Mouse (Mus musculus) liver, embryonic 15.5 days (tissue): ENCODE measurements around the gene 1500009L16Rik. TPM values are rescaled to one million over a fixed set of nuclear protein-coding genes. Genes with fewer than 3 reads are reported as not detected.

Source experiments
- ATAC-seq: fragments of 200-750 bp; cut with Nextera tagmentation; 2 replicates; pipeline ENCODE4 v1.8.0; 2017; ENCODE audit warnings: moderate number of reproducible peaks, mild to moderate bottlenecking, moderate library complexity; ENCODE audit not compliant: insufficient read depth
- H3K27ac ChIP-seq: fragments of 300-500 bp; sonication (generic); replicated peaks from 2 replicates; pipeline ENCODE4 v1.5.1; 2015; ENCODE audit warnings: mild to moderate bottlenecking, inconsistent platforms
- H3K27me3 ChIP-seq: fragments of 300-500 bp; sonication (generic); 2 replicates; pipeline ENCODE4 v1.6.1; 2015; ENCODE audit warnings: mild to moderate bottlenecking, inconsistent platforms
- H3K36me3 ChIP-seq: fragments of 300-500 bp; sonication (generic); replicated peaks from 2 replicates; pipeline ENCODE4 v1.6.1; 2015; ENCODE audit warnings: moderate library complexity, mild to moderate bottlenecking, inconsistent platforms
- H3K4me1 ChIP-seq: fragments of 300-500 bp; sonication (generic); replicated peaks from 2 replicates; pipeline ENCODE4 v1.6.1; 2015; ENCODE audit warnings: inconsistent platforms
- H3K4me2 ChIP-seq: fragments of 300-500 bp; sonication (generic); 2 replicates; pipeline ENCODE4 v1.6.1; 2015; ENCODE audit warnings: moderate library complexity, mild to moderate bottlenecking, inconsistent platforms
- H3K4me3 ChIP-seq: fragments of 300-500 bp; sonication (generic); replicated peaks from 2 replicates; pipeline ENCODE4 v1.5.1; 2015; ENCODE audit warnings: mild to moderate bottlenecking, inconsistent platforms
- H3K9ac ChIP-seq: fragments of 300-500 bp; sonication (generic); 2 replicates; pipeline ENCODE4 v1.6.1; 2015; ENCODE audit warnings: moderate library complexity, mild to moderate bottlenecking, inconsistent platforms
- H3K9me3 ChIP-seq: fragments of 300-500 bp; sonication (generic); replicated peaks from 2 replicates; pipeline ENCODE4 v1.6.1; 2016; ENCODE audit warnings: inconsistent platforms
- WGBS: fragments of 180-500 bp; shearing (Covaris S2); methylation state at CpG from one replicate; pipeline ENCODE4 v1.1.7; 2015; ENCODE audit warnings: mixed read lengths; ENCODE audit not compliant: insufficient replicate concordance; 5-methylcytosine and 5-hydroxymethylcytosine counted together
- polyA plus RNA-seq: library from polyadenylated mRNA; unstranded; fragments of >200 nt; fragmentation: Nextera tagmentation; extraction: Ambion mirVana; gene quantifications from 2 replicates; pipeline ENCODE4 v1.2.1, GENCODE M21; 2015

Gene 1500009L16Rik
- polyA plus RNA-seq, result 1.2 and 1.3 TPM in 2 replicates

DNA sequence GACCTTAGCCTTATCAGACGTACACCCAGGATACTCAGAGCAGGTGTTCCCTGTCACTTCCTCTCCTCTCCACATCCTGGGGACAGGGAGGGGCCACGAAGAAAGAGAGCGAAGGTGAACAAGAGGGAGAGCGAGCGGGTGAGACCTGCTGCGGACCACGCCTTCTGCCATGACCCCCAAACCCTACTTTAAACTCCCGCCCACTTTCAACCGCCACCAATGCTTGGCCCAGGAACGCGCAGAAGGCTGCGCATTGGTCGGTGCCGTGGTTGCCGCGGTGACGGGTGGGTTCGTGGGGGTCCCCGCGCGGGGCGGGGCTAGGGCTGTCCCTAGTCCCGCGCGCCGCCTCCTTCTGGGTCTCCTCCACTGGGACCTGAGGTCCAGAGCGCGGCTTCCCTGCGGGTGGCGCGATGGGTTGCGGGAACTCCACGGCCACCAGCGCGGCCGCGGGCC is at the start of gene 1500009L16Rik:
TSS of gene 1500009L16Rik (plus strand) at position 287 of the 453 bp plus-strand sequence.
- WGBS, result under 1% methylated on average over 35 of the region's 37 CpGs
- no peak within 1 kb of the TSS for H3K9ac ChIP-seq

DNA sequence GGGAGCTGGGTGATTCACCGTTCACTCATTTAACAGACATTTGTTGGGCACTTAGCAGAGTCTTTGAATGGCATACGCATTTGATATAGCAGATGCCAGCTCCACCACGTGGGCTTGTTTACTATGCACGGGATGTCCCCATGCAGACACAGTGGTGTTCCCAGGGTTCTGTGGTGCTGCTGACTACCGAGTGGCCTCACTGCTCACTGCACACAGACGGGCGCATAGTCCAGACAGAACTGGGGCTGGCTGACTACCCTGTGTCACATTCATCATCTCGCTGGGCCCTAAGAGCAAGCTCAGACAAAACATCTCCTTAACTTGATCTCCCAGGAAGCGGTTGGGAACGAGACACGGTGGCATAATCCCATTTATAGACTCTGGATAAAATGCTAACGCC is 41.3 kb upstream of the 1500009L16Rik start:
- Histone ChIP-seq H3K9ac (no peak overlapping the region), H3K4me2 (no peak overlapping the region), H3K27me3 (no peaks in the 10 kb centered on the region), H3K27ac (no peak overlapping the region), H3K9me3 (no peaks in the 10 kb centered on the region), H3K4me3 (no peak overlapping the region), H3K4me1 (no peaks in the 10 kb centered on the region), H3K36me3 (no peaks in the 10 kb centered on the region)
- WGBS, result 77% methylated on average over 12 of the region's 12 CpGs
- no peak for ATAC-seq

More for the DNA sequence above, at the start of gene 1500009L16Rik:
- Histone ChIP-seq H3K4me3 (peak within 1 kb of the TSS; percentile 52), H3K4me2 (peak within 1 kb of the TSS; percentile 67), H3K36me3 (no peaks in the 10 kb centered on the region), H3K27me3 (peaks cover 30% of the 10 kb centered on the region), H3K4me1 (0 out of 2 replicates have a peak, but pooled peaks cover 6% of the 10 kb centered on the region), H3K9me3 (no peaks in the 10 kb centered on the region), H3K27ac (no peak within 1 kb of the TSS)
- ATAC-seq, result peak; percentile 57; the same call in 1 of the 2 replicates

DNA sequence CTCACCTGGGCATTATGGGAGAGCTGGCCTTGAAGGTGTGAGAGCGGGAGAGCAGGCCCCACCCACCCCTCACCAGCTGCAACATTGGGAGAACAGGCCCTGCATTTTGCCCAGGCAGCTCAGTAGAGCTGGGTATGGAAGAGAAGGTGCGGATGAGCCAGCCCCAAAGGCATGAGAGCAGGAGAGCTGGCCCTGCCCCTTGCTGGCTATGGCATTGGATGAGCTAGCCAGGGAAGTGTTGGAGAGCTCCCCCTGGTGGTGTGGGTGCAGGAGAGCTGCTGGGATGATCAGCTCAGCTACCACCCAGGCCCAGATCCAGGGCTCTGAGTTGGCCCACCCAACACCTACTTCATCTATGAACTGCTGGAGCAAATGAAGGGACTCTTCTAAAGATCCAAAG is 34.5 kb upstream of the 1500009L16Rik start:
- no peak overlapping the region for H3K9ac ChIP-seq
- H3K9me3 ChIP-seq, result no peaks in the 10 kb centered on the region
- ATAC-seq, result no peak
- no peak overlapping the region for H3K4me2 ChIP-seq
- WGBS, result 72% methylated on average over 2 of the region's 2 CpGs
- peaks cover 9% of the 10 kb centered on the region; the same call in 1 of the 2 replicates for H3K4me1 ChIP-seq
- no peak overlapping the region for H3K4me3 ChIP-seq
- no peaks in the 10 kb centered on the region for H3K27me3 ChIP-seq
- no peak overlapping the region for H3K27ac ChIP-seq
- no peaks in the 10 kb centered on the region for H3K36me3 ChIP-seq

DNA sequence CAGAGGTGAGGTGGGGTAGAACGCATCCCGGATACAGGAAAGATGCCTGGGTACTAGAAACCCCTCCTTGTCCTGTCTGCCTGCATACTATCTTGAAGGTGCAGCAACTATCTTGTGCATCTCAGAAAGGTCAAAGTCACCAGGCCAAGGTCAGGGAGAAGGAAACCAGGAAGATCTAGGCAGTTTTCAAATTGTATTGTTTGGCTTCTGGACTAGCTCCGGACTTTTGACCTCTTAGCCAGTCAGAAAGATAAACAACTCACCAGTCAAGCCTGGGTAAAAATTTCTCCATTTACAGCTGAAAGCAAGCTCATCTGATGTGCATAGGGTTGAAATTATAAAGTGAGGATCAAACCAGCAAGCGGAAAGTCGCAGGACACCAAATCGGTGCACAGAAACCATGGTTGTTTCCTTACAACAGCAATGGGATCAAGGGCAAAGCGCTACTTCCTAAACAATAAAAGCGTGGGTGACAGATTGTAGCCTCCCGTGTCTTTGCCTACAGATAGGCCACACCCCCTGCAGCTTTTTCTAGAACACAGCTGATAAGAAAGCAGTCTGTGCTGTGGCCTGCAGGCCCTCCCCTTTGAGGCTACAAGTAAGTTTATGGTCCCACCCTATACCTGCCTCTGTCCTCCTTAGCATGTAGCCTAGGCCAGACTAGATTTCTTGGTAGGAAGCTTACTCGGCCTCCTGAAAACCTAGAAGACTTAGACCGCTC is 30.3 kb upstream of the 1500009L16Rik start:
- Histone ChIP-seq H3K27me3 (no peaks in the 10 kb centered on the region), H3K4me1 (peaks cover 9% of the 10 kb centered on the region; the same call in 1 of the 2 replicates), H3K36me3 (no peaks in the 10 kb centered on the region), H3K9ac (no peak overlapping the region), H3K4me2 (no peak overlapping the region), H3K27ac (no peak overlapping the region; the same call in 1 of the 2 replicates), H3K4me3 (no peak overlapping the region), H3K9me3 (no peaks in the 10 kb centered on the region)
- no peak for ATAC-seq
- whole genome bisulfite sequencing, result 56% methylated on average over 11 of the region's 11 CpGs

DNA sequence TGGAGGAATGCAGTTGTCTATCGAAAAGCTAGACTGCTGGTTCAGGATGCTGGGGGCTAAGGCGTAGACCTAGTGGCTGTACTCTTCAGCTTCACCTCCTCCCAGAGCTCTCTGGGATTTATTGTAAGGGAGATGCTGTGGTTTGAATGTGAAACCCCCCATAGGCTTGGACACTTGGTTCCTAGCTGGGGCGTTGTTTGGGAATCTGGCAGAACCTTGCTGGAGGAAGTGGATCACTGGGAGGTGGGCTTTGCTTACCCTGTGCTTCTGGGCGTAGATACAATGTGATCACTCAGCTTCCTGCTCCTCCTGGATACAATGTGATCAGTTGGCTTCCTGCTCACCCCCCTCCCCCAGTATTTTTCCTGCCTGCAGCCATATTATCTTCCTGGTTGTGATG is 26.4 kb upstream of the 1500009L16Rik start:
- Histone ChIP-seq H3K27ac (no peak overlapping the region), H3K4me1 (peaks cover 9% of the 10 kb centered on the region; the same call in 1 of the 2 replicates), H3K4me2 (no peak overlapping the region), H3K4me3 (no peak overlapping the region), H3K36me3 (no peaks in the 10 kb centered on the region), H3K9ac (no peak overlapping the region), H3K9me3 (no peaks in the 10 kb centered on the region), H3K27me3 (no peaks in the 10 kb centered on the region)
- ATAC-seq, result no peak
- 65% methylated on average over 4 of the region's 4 CpGs for WGBS

DNA sequence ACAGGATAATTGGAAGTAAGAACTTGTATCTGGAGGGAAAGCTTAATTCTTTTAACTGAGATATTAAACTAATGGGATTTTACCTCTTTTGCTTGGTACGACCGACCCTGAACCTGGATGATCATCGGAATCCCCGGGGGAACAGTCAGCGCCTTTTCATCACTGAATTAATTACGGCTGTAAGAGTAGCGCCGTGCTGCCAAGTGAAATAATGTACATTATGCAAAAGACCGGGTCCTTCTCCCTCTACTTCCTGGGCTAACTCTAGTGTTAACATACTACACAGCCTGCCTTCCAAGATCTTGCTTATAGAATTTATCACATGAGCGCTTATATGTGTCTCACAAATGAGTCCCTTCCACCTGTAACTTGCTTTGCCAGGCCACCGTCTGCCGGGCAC is 16.0 kb upstream of the 1500009L16Rik start:
- Histone ChIP-seq H3K4me2 (no peak overlapping the region), H3K9me3 (no peaks in the 10 kb centered on the region), H3K4me3 (no peak overlapping the region), H3K27me3 (no peaks in the 10 kb centered on the region), H3K36me3 (no peaks in the 10 kb centered on the region), H3K9ac (no peak overlapping the region), H3K27ac (no peak overlapping the region), H3K4me1 (no peaks in the 10 kb centered on the region)
- ATAC-seq, result no peak
- 85% methylated on average over 12 of the region's 12 CpGs for WGBS

DNA sequence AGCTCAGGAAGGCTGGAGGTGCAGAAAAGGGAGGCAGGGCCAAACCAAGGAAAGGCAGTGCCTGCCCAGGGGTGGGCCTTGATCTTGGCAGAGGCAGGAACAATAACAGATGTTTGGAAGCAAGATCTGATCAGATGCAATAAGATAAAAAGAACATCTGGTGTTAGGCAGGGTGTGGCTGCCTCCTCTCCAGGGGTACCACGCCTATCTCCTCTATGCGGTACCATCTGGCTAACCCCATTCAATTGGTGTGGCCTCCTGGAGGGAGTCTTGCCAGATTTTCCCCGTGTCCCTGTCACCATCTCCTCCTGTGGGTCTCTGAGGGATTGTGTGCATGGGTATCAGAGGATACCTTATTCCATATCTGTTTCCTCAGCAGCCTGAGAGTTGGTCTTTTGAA is 12.7 kb upstream of the 1500009L16Rik start:
- Histone ChIP-seq H3K4me2 (no peak overlapping the region), H3K27ac (no peak overlapping the region), H3K9me3 (no peaks in the 10 kb centered on the region), H3K27me3 (no peaks in the 10 kb centered on the region), H3K9ac (no peak overlapping the region), H3K4me3 (no peak overlapping the region), H3K36me3 (no peaks in the 10 kb centered on the region), H3K4me1 (no peaks in the 10 kb centered on the region)
- ATAC-seq, result no peak
- 45% methylated on average over 3 of the region's 3 CpGs for WGBS

DNA sequence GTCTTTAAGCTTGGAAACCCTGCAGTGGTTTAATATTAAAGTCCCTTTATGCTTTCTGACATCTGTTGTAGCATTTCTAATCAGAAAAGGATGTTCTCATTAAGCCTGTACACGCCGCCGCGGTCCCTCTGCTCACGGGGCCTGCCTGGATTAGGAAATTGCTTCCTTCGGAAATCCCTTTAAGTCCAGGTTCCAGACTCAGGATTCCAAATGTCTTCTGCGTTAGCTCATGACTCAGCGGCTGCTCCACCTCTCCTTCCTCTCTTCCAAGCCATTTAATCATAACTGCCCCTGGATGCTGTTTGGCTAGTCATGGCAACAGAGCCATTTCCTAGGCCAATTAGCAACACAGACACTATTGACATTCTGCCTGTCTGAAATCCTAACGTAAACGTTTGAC is 10.9 kb upstream of the 1500009L16Rik start:
- 70% methylated on average over 10 of the region's 10 CpGs for WGBS
- Histone ChIP-seq H3K27ac (no peak overlapping the region), H3K4me1 (no peaks in the 10 kb centered on the region), H3K36me3 (no peaks in the 10 kb centered on the region), H3K4me2 (no peak overlapping the region), H3K9me3 (no peaks in the 10 kb centered on the region), H3K9ac (no peak overlapping the region), H3K4me3 (no peak overlapping the region), H3K27me3 (no peaks in the 10 kb centered on the region)
- ATAC-seq, result no peak

DNA sequence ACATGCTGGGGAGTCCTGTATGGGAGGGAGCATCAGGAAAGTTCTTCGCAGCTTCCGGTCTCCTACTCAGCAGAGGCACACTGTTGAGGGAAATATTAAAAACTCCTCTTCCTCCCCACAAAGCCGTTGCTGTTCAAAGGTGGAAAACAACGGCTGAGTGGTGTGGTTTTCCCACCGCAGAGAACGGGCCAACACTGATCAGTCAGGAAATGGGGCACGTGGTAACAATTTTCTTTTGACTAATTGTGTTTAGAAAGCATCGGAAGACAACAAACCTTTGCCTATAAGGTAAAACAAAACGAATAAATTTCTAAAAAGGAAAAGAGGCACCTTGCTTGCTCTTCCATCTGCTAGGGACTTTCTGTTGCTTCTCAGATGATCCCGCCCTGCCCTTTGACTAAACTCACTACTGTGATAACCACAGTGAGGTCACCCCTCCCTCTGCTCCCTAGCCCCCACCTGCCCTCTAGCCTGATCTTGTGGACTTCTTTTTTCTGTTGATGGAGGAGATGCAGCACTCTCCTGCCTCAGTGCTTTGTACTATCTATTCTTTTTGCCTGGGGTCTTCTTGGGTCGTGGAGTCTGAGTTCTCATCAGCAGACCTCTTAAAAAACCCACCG is 3.7 kb upstream of the 1500009L16Rik start:
- Histone ChIP-seq H3K9ac (no peak overlapping the region), H3K9me3 (no peaks in the 10 kb centered on the region), H3K36me3 (no peaks in the 10 kb centered on the region), H3K4me1 (0 out of 2 replicates have a peak, but pooled peaks cover 6% of the 10 kb centered on the region), H3K27me3 (peaks cover 30% of the 10 kb centered on the region), H3K4me3 (no peak overlapping the region), H3K4me2 (no peak overlapping the region), H3K27ac (no peak overlapping the region)
- WGBS, result 30% methylated on average over 12 of the region's 12 CpGs
- ATAC-seq, result no peak

DNA sequence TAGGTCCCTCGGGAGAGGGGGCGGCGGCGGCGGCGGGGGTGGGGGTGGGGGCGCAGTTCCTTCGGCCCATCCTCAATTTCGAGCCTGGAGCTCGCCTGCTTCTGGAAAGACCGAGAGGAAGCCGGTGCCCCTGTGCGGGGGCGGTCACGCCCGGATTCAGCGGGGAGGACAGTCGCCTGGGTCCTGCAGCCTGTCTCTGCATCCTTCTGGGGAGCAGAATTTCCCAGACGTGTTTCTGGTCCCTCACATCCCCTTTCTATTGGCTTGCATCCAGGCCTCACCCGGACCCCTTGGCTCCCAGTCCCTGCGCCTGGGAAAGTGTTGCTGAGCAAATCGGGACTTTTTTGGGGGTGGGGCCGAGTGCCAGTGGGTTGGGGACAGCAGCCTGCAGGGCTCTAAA is 390 bp downstream of the 1500009L16Rik start:
- ATAC-seq, result no peak
- no peak overlapping the region for H3K9ac ChIP-seq

DNA sequence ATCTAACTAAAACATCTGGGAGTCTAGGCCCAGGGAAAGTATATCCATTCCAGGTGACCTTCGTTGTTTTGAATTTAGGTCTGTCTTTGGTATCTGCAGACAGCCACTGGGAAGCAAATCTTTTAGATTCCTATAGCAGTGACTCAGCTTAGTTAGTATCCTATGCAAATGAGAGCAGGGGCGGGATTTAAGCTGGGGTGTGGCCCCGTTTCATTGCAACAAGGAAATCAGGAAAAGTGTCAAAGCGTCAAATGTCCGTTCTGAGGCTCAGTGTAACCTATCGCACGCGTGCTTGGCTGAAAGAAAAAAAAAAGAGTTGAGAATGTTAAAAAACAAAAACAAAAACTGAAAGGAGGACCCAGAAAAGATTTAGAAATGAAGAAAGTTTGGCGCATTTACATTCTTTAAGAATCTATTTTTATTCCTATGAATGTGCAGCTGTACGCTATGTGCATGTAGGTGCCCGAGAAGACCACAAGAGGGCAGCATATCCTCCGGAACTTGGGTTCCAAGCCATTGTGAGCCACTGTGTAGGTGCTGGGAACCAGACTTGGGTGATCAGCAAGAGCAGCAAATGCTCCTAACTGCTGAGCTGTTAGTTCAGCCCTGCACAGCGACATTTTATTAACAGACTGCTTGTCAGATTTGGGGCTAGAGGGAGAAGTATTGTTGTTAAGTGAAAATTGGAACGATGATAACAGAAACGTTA is 1.8 kb downstream of the 1500009L16Rik start:
- 0 out of 2 replicates have a peak, but pooled peaks cover 6% of the 10 kb centered on the region for H3K4me1 ChIP-seq
- WGBS, result 70% methylated on average over 15 of the region's 15 CpGs
- H3K9me3 ChIP-seq, result no peaks in the 10 kb centered on the region
- no peaks in the 10 kb centered on the region for H3K36me3 ChIP-seq
- H3K27me3 ChIP-seq, result peaks cover 30% of the 10 kb centered on the region
- no peak overlapping the region for H3K27ac ChIP-seq
- no peak for ATAC-seq
- H3K9ac ChIP-seq, result no peak overlapping the region
- no peak overlapping the region for H3K4me2 ChIP-seq
- H3K4me3 ChIP-seq, result no peak overlapping the region

More for the DNA sequence above, 390 bp downstream of the 1500009L16Rik start:
- under 1% methylated on average over 18 of the region's 23 CpGs for WGBS
- no peak overlapping the region for H3K27ac ChIP-seq
- H3K4me2 ChIP-seq, result peak overlapping the region; percentile 67
- no peaks in the 10 kb centered on the region for H3K36me3 ChIP-seq
- peak overlapping the region; percentile 52 for H3K4me3 ChIP-seq
- H3K9me3 ChIP-seq, result no peaks in the 10 kb centered on the region
- peaks cover 30% of the 10 kb centered on the region for H3K27me3 ChIP-seq
- 0 out of 2 replicates have a peak, but pooled peaks cover 6% of the 10 kb centered on the region for H3K4me1 ChIP-seq
